In the genomic region with DNA sequence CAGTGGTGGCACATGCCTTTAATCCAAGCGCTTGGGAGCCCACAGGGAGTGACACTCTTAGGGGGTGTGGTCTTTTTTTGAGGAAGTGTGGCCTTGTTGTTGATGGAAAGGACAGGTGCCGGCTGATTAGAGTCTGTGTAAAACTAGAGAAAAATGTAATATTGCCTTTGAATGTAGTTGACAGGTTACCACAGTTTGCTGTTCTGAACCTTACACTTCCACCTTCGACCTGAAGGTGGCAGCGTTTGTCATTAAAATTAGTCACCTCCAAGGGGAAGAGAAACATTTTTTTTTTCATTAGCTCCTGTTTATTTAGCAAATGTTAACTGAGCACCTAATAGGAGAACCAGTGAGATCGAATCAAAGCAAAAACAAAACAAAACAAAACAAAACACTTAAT, we compare ENCODE assay signal across 10 mouse cellular contexts. TPM values are rescaled to one million over a fixed set of nuclear protein-coding genes. Genes with fewer than 3 reads are reported as not detected.
DNase-seq lines count a peak whose midpoint lies in the region; ATAC-seq and TF ChIP-seq lines count a peak whose summit lies in the region.
"Had no signal": no experiment of that assay in that cellular context is flagged by ENCODE, and none has a peak within 500 bp of the region (broad histone marks: within the 10 kb centered on the region; RNA-seq: fewer than 3 reads in every experiment).

No protein-coding gene starts in this region.

- no peak for ATAC-seq in hindbrain, embryonic 13.5 days (ENCODE audit: low FRiP score)

- intact Hi-C loops in gastrocnemius, postnatal 36 days (cut with DNase I) = loop anchor here (1.0 to 5.0 kb wide), 2 partner anchors 76 to 124 kb away; a partner anchor contains a TSS

- TF ChIP-seq EP300 in ES-Bruce4 (IDR thresholded peaks at IDR 0.05; ENCODE audit: insufficient read depth, low read depth, low read length) = no peak

- H3K4me3 ChIP-seq in hindbrain, embryonic 10.5 days = no peak overlapping the region
- no peak overlapping the region for H3K4me3 ChIP-seq in hindbrain, embryonic 13.5 days
- no peak overlapping the region for H3K4me3 ChIP-seq in ES-Bruce4 (ENCODE audit: low read depth, low read length)
- H3K4me3 ChIP-seq: embryonic facial prominence, embryonic 12.5 days; lung, embryonic 15.5 days had no signal

- H3K27ac ChIP-seq in hindbrain, embryonic 10.5 days = no peak overlapping the region
- no peak overlapping the region for H3K27ac ChIP-seq in hindbrain, embryonic 13.5 days
- H3K27ac ChIP-seq in ES-Bruce4 (ENCODE audit: insufficient read depth, low read length) = no peak overlapping the region
- H3K27ac ChIP-seq: embryonic facial prominence, embryonic 12.5 days; lung, embryonic 15.5 days had no signal

- DNase-seq in hindbrain, embryonic 10.5 days (ENCODE audit: low spot score) = peak; percentile 52
- peak; percentile 73 for DNase-seq in c-Kit-positive CD71-positive TER-119-negative erythroid progenitor cells, embryonic 14.5 days (ENCODE audit: low read depth)
- DNase-seq in gastrocnemius, postnatal 36 days = peak; percentile 50 to 72
- DNase-seq in left cerebral cortex, adult 11 months (ENCODE audit: low spot score) = peak; percentile 47
- peak; percentile 90 for DNase-seq in naive thymus-derived CD4-positive, alpha-beta T cell, adult 2 months (ENCODE audit: low read depth)
- peak; percentile 66 for DNase-seq in thymus, postnatal 0 days (ENCODE audit: low spot score)

- H3K27me3 ChIP-seq in hindbrain, embryonic 10.5 days (ENCODE audit: insufficient read depth, poor library complexity, severe bottlenecking) = no peaks in the 10 kb centered on the region
- no peaks in the 10 kb centered on the region for H3K27me3 ChIP-seq in hindbrain, embryonic 13.5 days
- H3K27me3 ChIP-seq in ES-Bruce4 (ENCODE audit: control insufficient read depth, insufficient read depth, low read length, poor library complexity, severe bottlenecking) = no peaks in the 10 kb centered on the region
- H3K27me3 ChIP-seq: embryonic facial prominence, embryonic 12.5 days; lung, embryonic 15.5 days had no signal

- no peak overlapping the region for H3K9ac ChIP-seq in hindbrain, embryonic 13.5 days
- H3K9ac ChIP-seq in ES-Bruce4 (ENCODE audit: low read depth, poor library complexity, severe bottlenecking) = no peak overlapping the region
- H3K9ac ChIP-seq: embryonic facial prominence, embryonic 12.5 days; lung, embryonic 15.5 days had no signal

- TF ChIP-seq CTCF in ES-Bruce4 (IDR thresholded peaks at IDR 0.05; ENCODE audit: low read depth, low read length) = peak; percentile 14

- H3K36me3 ChIP-seq in hindbrain, embryonic 10.5 days = no peaks in the 10 kb centered on the region
- H3K36me3 ChIP-seq in hindbrain, embryonic 13.5 days = no peaks in the 10 kb centered on the region
- no peaks in the 10 kb centered on the region for H3K36me3 ChIP-seq in ES-Bruce4 (ENCODE audit: control insufficient read depth, insufficient read depth, low read length, poor library complexity, severe bottlenecking)
- H3K36me3 ChIP-seq: embryonic facial prominence, embryonic 12.5 days; lung, embryonic 15.5 days had no signal

- H3K4me1 ChIP-seq in hindbrain, embryonic 10.5 days (replicated peaks) = peaks cover 11% of the 10 kb centered on the region
- H3K4me1 ChIP-seq in hindbrain, embryonic 13.5 days (replicated peaks) = peaks cover 10% of the 10 kb centered on the region
- peaks cover 5% of the 10 kb centered on the region for H3K4me1 ChIP-seq in ES-Bruce4 (ENCODE audit: control insufficient read depth, insufficient read depth, low read length)

- 27% methylated on average over 5 of the region's 5 CpGs for WGBS in hindbrain, embryonic 10.5 days
- WGBS in hindbrain, embryonic 13.5 days = 26% methylated on average over 5 of the region's 5 CpGs

- no peak for TF ChIP-seq POLR2A in ES-Bruce4 (IDR thresholded peaks at IDR 0.05; ENCODE audit: insufficient read depth, low read length)

- no peaks in the 10 kb centered on the region for H3K9me3 ChIP-seq in hindbrain, embryonic 10.5 days
- no peaks in the 10 kb centered on the region for H3K9me3 ChIP-seq in hindbrain, embryonic 13.5 days
- H3K9me3 ChIP-seq in ES-Bruce4 (replicated peaks; ENCODE audit: control insufficient read depth, insufficient read depth, low read length, poor library complexity, severe bottlenecking) = no peaks in the 10 kb centered on the region
- H3K9me3 ChIP-seq: embryonic facial prominence, embryonic 12.5 days; lung, embryonic 15.5 days had no signal

- no peak overlapping the region for H3K4me2 ChIP-seq in hindbrain, embryonic 13.5 days
- H3K4me2 ChIP-seq: embryonic facial prominence, embryonic 12.5 days; lung, embryonic 15.5 days had no signal

RNA-seq across cellular contexts. Expression of a gene that starts 3.6 kb away (rescaled TPM):
- 5.2 and 6.0 TPM in 2 replicates for polyA plus RNA-seq in hindbrain, embryonic 10.5 days (2016; fragmentation: Nextera tagmentation; extraction: Ambion mirVana)
- polyA plus RNA-seq in hindbrain, embryonic 13.5 days (2015; fragmentation: Nextera tagmentation; extraction: Ambion mirVana) = 5.9 and 6.6 TPM in 2 replicates
- 18.3 and 21.7 TPM in 2 replicates for polyA plus RNA-seq in ES-Bruce4 (2011; ENCODE audit: insufficient read depth, insufficient read length, low read depth, missing spikeins)
- total RNA-seq in gastrocnemius, postnatal 36 days (2021) = 1 to 10 TPM; 1.6 to 2.2 TPM
- 1.8 and 3.3 TPM in 2 replicates for polyA plus RNA-seq in thymus, postnatal 0 days (2015; fragmentation: Nextera tagmentation; extraction: Ambion mirVana)

RNA-seq across cellular contexts. Expression of a gene that starts 16.3 kb away (rescaled TPM):
- 6.5 and 8.4 TPM in 2 replicates for polyA plus RNA-seq in hindbrain, embryonic 10.5 days (2016; fragmentation: Nextera tagmentation; extraction: Ambion mirVana)
- 8.0 and 8.3 TPM in 2 replicates for polyA plus RNA-seq in hindbrain, embryonic 13.5 days (2015; fragmentation: Nextera tagmentation; extraction: Ambion mirVana)
- polyA plus RNA-seq in ES-Bruce4 (2011; ENCODE audit: insufficient read depth, insufficient read length, low read depth, missing spikeins) = 18.7 and 20.7 TPM in 2 replicates
- total RNA-seq in gastrocnemius, postnatal 36 days (2021) = 100 to 1,000 TPM in 1 of 2 experiments, 10 to 100 TPM in 1; 93.8 to 103 TPM
- polyA plus RNA-seq in thymus, postnatal 0 days (2015; fragmentation: Nextera tagmentation; extraction: Ambion mirVana) = 23.8 and 34.3 TPM in 2 replicates
